Mouse (Mus musculus): Measurements from ENCODE around the gene Trem3.

Gene Trem3

GRCm38 (mm10) chr17:48269833-48270232 lies 22.3 kb downstream of the Trem3 start:
- DNase-seq (ENCODE audit: low read depth, low spot score): no peak

- no peak for DNase-seq (ENCODE audit: low read depth, low spot score)
Measured at GRCm38 (mm10) chr17:48272158-48272557, 24.6 kb downstream of the Trem3 start.

DNA sequence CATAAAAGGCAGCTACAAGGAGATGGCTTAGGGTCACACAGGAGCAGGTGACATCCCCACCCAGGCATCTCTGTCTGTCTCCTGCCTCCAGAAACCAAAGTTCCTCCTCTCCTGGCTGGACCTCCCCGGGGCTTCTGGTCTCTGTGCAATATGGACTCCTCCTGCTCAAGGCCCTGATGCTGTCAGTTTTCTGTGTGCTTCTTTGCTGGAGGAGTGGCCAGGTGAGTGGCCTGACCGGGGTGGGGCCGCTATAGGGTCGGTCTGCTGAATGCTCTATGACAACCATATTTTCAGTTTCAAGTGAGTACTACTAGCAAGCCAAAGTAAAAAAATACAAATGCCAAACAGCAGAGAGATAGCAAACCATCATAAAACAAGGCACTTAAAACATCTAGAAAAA lies 25.0 kb downstream of the Trem3 start:
- DNase-seq (ENCODE audit: low read depth, low spot score): no peak

GRCm38 (mm10) chr17:48274098-48274497 lies 26.5 kb downstream of the Trem3 start:
- no peak for DNase-seq (ENCODE audit: low read depth, low spot score)

GRCm38 (mm10) chr17:48274885-48275284 lies 27.3 kb downstream of the Trem3 start:
- peak; percentile 16 for DNase-seq (ENCODE audit: low read depth, low spot score)

DNA sequence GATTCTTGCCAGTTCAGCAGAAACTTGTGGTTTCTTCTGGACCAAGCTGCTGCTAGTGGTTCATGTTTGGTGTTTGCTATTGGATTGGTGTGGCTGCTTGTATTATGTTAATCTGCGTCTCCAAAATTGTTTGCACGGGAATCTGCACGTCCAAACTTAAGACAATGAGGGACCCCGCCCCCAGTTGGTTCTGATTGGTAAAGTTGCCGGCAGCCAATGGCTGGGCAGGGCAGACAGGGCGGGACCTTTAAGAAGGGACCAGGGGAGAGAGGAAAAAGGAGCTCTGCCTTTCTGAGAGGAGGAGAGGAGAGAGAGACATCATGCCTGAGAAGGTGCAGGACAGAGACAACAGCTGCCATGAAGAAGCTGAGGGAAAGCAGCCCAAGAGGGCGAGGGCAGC lies 28.2 kb downstream of the Trem3 start:
- no peak for DNase-seq (ENCODE audit: low read depth, low spot score)

GRCm38 (mm10) chr17:48278381-48278780 lies 30.8 kb downstream of the Trem3 start:
- DNase-seq (ENCODE audit: low read depth, low spot score): no peak

GRCm38 (mm10) chr17:48279002-48279401 lies 31.4 kb downstream of the Trem3 start:
- DNase-seq (ENCODE audit: low read depth, low spot score): no peak

DNA sequence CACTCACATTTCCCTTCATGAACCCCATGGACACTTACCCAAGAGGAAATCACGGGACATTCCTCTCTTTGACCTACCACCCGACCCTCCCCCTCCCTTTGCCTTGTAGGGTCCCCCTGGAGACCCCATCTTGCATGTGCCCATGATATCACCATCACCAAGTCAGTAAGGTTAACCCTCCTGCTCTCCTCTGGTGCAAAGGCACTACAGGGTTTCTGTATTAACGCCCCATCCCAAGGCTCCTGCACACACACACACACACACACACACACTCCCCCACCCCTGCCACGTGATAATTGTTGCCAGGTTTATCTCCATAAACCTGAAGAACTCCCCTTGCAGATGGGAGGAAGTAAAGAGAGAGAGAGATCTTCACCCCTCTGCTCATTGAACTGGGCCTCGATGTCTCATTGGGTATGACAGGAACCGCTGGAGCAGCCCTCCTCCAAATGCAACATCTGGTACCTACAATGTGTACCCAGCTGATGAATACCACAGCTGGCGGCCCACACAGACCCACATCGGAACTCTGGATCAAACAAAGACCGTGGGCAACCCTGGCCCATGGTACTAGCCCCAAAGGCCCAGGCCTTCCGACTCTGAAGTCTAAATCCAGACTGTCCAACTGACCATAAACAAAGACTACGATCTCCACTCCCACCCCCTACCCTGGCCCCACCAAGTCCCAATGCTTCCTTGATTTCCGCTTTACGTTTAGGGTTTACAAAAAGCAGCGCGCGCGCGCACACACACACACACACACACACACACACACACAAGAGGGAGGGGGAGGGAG lies 33.6 kb downstream of the Trem3 start:
- DNase-seq (ENCODE audit: low read depth, low spot score): no peak

GRCm38 (mm10) chr17:48281739-48282085 lies 34.1 kb downstream of the Trem3 start:
- DNase-seq (ENCODE audit: low read depth, low spot score): peak; percentile 18

GRCm38 (mm10) chr17:48286765-48287164 lies 39.2 kb downstream of the Trem3 start:
- no peak for DNase-seq (ENCODE audit: low read depth, low spot score)

GRCm38 (mm10) chr17:48287276-48287675 lies 39.7 kb downstream of the Trem3 start:
- DNase-seq (ENCODE audit: low read depth, low spot score): no peak

- DNase-seq (ENCODE audit: low read depth, low spot score): no peak
Measured at GRCm38 (mm10) chr17:48293500-48294194, 46.1 kb downstream of the Trem3 start.

- no peak for DNase-seq (ENCODE audit: low read depth, low spot score)
Measured at GRCm38 (mm10) chr17:48299203-48299602, 51.6 kb downstream of the Trem3 start, which contains the start of gene Treml2. Gene Treml2, plus strand, starts transcription at chr17:48299498.

DNA sequence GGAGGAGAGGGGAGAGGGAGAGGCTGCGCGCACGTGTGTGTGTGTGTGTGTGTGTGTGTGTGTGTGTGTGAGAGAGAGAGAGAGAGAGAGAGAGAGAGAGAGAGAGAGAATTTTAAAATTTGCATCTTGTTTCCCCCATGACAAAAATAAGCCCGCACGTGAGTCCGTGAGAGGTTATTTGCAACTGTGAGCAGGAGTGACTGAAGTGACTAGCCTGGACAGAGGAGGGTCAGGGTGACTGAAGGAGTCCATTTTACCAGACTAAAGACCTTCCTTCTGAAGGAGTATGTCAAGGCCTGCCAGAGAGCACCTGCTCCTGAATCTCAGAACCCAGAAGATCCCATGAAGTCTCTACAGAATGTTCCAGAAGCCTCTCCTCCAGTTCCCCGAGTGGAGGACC lies 52.2 kb downstream of the Trem3 start:
- DNase-seq (ENCODE audit: low read depth, low spot score): no peak

DNA sequence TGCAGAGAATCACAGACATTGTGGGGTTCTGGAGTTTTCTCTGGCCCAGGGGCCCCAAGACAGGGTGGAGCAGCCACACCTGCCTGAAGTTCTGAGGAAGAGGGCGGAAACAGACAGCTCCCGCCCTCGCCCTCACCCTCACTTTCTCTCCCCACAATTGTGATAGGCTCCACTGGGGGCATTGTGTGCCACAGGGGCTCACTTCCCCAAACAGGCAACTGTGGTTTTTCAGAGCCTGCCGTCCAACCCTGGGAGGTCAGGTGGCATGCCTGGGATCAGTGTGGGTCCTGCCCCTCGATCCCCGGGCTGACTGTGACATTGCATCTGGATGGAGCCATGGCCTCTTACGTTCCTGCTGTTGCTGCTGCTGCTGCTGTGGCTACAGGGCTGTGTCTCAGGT lies 52.6 kb downstream of the Trem3 start:
- no peak for DNase-seq (ENCODE audit: low read depth, low spot score)

DNA sequence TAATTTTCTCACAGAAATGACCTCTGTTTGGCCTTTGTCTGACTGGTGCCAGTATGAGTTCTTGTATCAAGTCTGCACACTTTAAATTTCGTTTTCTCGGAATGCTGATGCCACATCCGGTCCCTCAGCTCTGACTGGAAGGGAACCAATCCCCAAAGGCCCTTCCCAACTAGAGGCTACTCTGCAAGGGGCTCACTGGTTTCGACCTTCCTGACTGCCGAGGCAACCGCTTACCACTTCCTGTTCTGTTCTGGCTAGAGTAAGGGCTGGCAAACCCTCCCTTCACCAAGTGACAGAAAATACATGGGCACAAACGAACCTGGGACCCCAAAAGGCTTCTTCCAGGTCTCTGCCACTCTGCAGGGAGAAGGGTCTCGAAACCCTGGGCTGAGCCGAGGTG lies 53.3 kb downstream of the Trem3 start:
- no peak for DNase-seq (ENCODE audit: low read depth, low spot score)

DNA sequence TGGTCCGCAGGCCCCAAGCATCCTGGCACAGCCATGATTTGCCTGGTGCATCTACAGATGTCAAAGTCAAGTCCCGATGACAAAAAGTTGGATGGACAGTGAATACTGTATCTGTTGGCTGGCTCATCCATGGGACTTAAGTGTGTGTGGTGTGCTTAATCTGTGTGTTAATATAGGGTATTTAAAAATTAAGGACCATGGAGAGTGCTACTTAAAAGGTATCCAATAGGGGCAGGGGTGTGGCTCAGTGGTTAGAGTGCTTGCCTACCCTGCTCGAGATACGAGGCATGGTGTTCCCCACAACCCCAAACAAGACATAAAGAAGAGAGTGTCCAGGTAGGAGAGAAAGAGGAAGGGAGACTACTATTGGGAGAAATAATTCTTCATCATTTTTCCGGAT lies 54.2 kb downstream of the Trem3 start:
- no peak for DNase-seq (ENCODE audit: low read depth, low spot score)

Measured in brain, embryonic 18.5 days (tissue).